ENCODE assay signal across 10 mouse cellular contexts in genomic region chr2:128745879-128746620, GRCm38 (mm10). TPM values are rescaled to one million over a fixed set of nuclear protein-coding genes. Genes with fewer than 3 reads are reported as not detected.
DNase-seq lines count a peak whose midpoint lies in the region; ATAC-seq and TF ChIP-seq lines count a peak whose summit lies in the region.
"Had no signal": no experiment of that assay in that cellular context is flagged by ENCODE, and none has a peak within 500 bp of the region (broad histone marks: within the 10 kb centered on the region; RNA-seq: fewer than 3 reads in every experiment).

No protein-coding gene starts in this region.

- TF ChIP-seq EP300 in heart, postnatal 0 days (IDR thresholded peaks at IDR 0.05; ENCODE audit: low read depth), result no peak

- H3K4me1 ChIP-seq in heart, embryonic 10.5 days, result peaks cover 31% of the 10 kb centered on the region
- H3K4me1 ChIP-seq in midbrain, embryonic 10.5 days, result peaks cover 8% of the 10 kb centered on the region
- no peaks in the 10 kb centered on the region for H3K4me1 ChIP-seq in midbrain, embryonic 14.5 days (ENCODE audit: control insufficient read depth, insufficient read depth, low read length)
- H3K4me1 ChIP-seq in heart, postnatal 0 days (ENCODE audit: control insufficient read depth, insufficient read depth), result peaks cover 5% of the 10 kb centered on the region; the same call in 1 of the 2 replicates
- H3K4me1 ChIP-seq in forebrain, embryonic 13.5 days, result no peaks in the 10 kb centered on the region

- DNase-seq in heart, embryonic 10.5 days (ENCODE audit: low spot score), result no peak
- DNase-seq in heart, adult 9 months (ENCODE audit: low spot score in 2 of 2), result no peak
- DNase-seq in midbrain, embryonic 10.5 days (ENCODE audit: low spot score), result no peak
- DNase-seq in midbrain, embryonic 14.5 days, result no peak
- DNase-seq in heart, postnatal 0 days (ENCODE audit: low spot score), result no peak
- peak; percentile 6 to 11 for DNase-seq in monocyte, adult 2 months (ENCODE audit: low read depth in 1 of 2, low spot score in 2 of 2)
- DNase-seq: right cerebral cortex, postnatal 25 days had no signal

- no peak overlapping the region for H3K4me2 ChIP-seq in midbrain, embryonic 14.5 days (ENCODE audit: low read length)
- no peak overlapping the region for H3K4me2 ChIP-seq in heart, postnatal 0 days (ENCODE audit: low read depth, low read length)
- no peak overlapping the region for H3K4me2 ChIP-seq in forebrain, embryonic 13.5 days

- ATAC-seq in midbrain, embryonic 14.5 days (ENCODE audit: low FRiP score, low TSS enrichment), result no peak
- ATAC-seq in heart, postnatal 0 days (ENCODE audit: insufficient read depth, low read depth), result no peak
- ATAC-seq in CD4-positive, CD25-positive, alpha-beta regulatory T cell, adult 4 months, result no peak
- no peak for ATAC-seq in forebrain, embryonic 13.5 days

- no peak overlapping the region for H3K9ac ChIP-seq in midbrain, embryonic 14.5 days (replicated peaks; ENCODE audit: low read length)
- H3K9ac ChIP-seq in heart, postnatal 0 days (replicated peaks; ENCODE audit: low read depth, low read length), result no peak overlapping the region; the same call in 1 of the 2 replicates
- no peak overlapping the region for H3K9ac ChIP-seq in forebrain, embryonic 13.5 days

- 57% methylated on average over 12 of the region's 12 CpGs for WGBS in heart, embryonic 10.5 days
- WGBS in midbrain, embryonic 10.5 days, result 74% methylated on average over 12 of the region's 12 CpGs
- 71% methylated on average over 12 of the region's 12 CpGs for WGBS in midbrain, embryonic 14.5 days
- WGBS in heart, postnatal 0 days, result 54% methylated on average over 12 of the region's 12 CpGs
- 54% methylated on average over 12 of the region's 12 CpGs for WGBS in forebrain, embryonic 13.5 days

- H3K27me3 ChIP-seq in heart, embryonic 10.5 days (ENCODE audit: insufficient read depth, poor library complexity, severe bottlenecking), result no peaks in the 10 kb centered on the region
- H3K27me3 ChIP-seq in midbrain, embryonic 10.5 days (ENCODE audit: low read depth, poor library complexity, severe bottlenecking), result no peaks in the 10 kb centered on the region
- no peaks in the 10 kb centered on the region for H3K27me3 ChIP-seq in midbrain, embryonic 14.5 days (ENCODE audit: control insufficient read depth, insufficient read depth, low read length)
- H3K27me3 ChIP-seq in heart, postnatal 0 days (ENCODE audit: control insufficient read depth, insufficient read depth, low read length), result no peaks in the 10 kb centered on the region
- no peaks in the 10 kb centered on the region for H3K27me3 ChIP-seq in forebrain, embryonic 13.5 days
- H3K27me3 ChIP-seq: CH12.LX had no signal

- H3K4me3 ChIP-seq in heart, embryonic 10.5 days, result no peak overlapping the region
- no peak overlapping the region for H3K4me3 ChIP-seq in midbrain, embryonic 10.5 days
- no peak overlapping the region for H3K4me3 ChIP-seq in midbrain, embryonic 14.5 days (replicated peaks; ENCODE audit: low read depth, low read length)
- H3K4me3 ChIP-seq in heart, postnatal 0 days (ENCODE audit: low read depth, low read length), result no peak overlapping the region
- H3K4me3 ChIP-seq in forebrain, embryonic 13.5 days, result no peak overlapping the region

- H3K36me3 ChIP-seq in heart, embryonic 10.5 days, result no peaks in the 10 kb centered on the region
- H3K36me3 ChIP-seq in midbrain, embryonic 10.5 days, result no peaks in the 10 kb centered on the region
- H3K36me3 ChIP-seq in midbrain, embryonic 14.5 days (ENCODE audit: control insufficient read depth, insufficient read depth, low read length), result no peaks in the 10 kb centered on the region
- no peaks in the 10 kb centered on the region for H3K36me3 ChIP-seq in heart, postnatal 0 days (replicated peaks; ENCODE audit: control insufficient read depth, insufficient read depth, low read length)
- no peaks in the 10 kb centered on the region for H3K36me3 ChIP-seq in forebrain, embryonic 13.5 days (ENCODE audit: poor library complexity, severe bottlenecking)

- no peak for TF ChIP-seq CTCF in heart, postnatal 0 days (IDR thresholded peaks at IDR 0.05; ENCODE audit: low read depth)

- no peaks in the 10 kb centered on the region for H3K9me3 ChIP-seq in heart, embryonic 10.5 days
- H3K9me3 ChIP-seq in midbrain, embryonic 10.5 days (replicated peaks), result no peaks in the 10 kb centered on the region
- no peaks in the 10 kb centered on the region for H3K9me3 ChIP-seq in midbrain, embryonic 14.5 days (ENCODE audit: control insufficient read depth, low read length)
- no peaks in the 10 kb centered on the region for H3K9me3 ChIP-seq in heart, postnatal 0 days (replicated peaks; ENCODE audit: control insufficient read depth, low read length)
- H3K9me3 ChIP-seq in forebrain, embryonic 13.5 days (replicated peaks), result no peaks in the 10 kb centered on the region

- peak overlapping the region; percentile 14; the same call in 1 of the 2 replicates for H3K27ac ChIP-seq in heart, embryonic 10.5 days
- peak overlapping the region; percentile 38 for H3K27ac ChIP-seq in midbrain, embryonic 10.5 days (replicated peaks)
- H3K27ac ChIP-seq in midbrain, embryonic 14.5 days (replicated peaks; ENCODE audit: low read depth, low read length), result no peak overlapping the region
- peak overlapping the region; percentile 59 for H3K27ac ChIP-seq in heart, postnatal 0 days (ENCODE audit: low read depth)
- no peak overlapping the region for H3K27ac ChIP-seq in forebrain, embryonic 13.5 days

RNA-seq across cellular contexts. Expression of gene Mertk, which starts 47.3 kb away (rescaled TPM):
- 3.5 and 5.0 TPM in 2 replicates for polyA plus RNA-seq in heart, embryonic 10.5 days (2016; fragmentation: Nextera tagmentation; extraction: Ambion mirVana)
- 3.1 and 3.7 TPM in 2 replicates for polyA plus RNA-seq in midbrain, embryonic 10.5 days (2016; fragmentation: Nextera tagmentation; extraction: Ambion mirVana)
- polyA plus RNA-seq in midbrain, embryonic 14.5 days (2014; fragmentation: Nextera tagmentation; extraction: Ambion mirVana), result 0.54 and 1.4 TPM in 2 replicates
- total RNA-seq in heart, postnatal 0 days (2014; rRNA removed; ENCODE audit: low replicate concordance), result 4.6 and 6.1 TPM in 2 replicates
- 2.3 TPM in 2 replicates for polyA plus RNA-seq in heart, postnatal 0 days (2015; fragmentation: Nextera tagmentation; extraction: Ambion mirVana)
- under 1 TPM; 0.15 to 0.51 TPM for polyA plus RNA-seq in CD4-positive, CD25-positive, alpha-beta regulatory T cell, adult 4 months (2017; shearing (Covaris generic))
- polyA plus RNA-seq in forebrain, embryonic 13.5 days (2015; fragmentation: Nextera tagmentation; extraction: Ambion mirVana), result 0.56 and 0.88 TPM in 2 replicates

RNA-seq across cellular contexts. Expression of gene Anapc1, which starts 58.9 kb away (rescaled TPM):
- 66.6 and 68.7 TPM in 2 replicates for polyA plus RNA-seq in heart, embryonic 10.5 days (2016; fragmentation: Nextera tagmentation; extraction: Ambion mirVana)
- polyA plus RNA-seq in midbrain, embryonic 10.5 days (2016; fragmentation: Nextera tagmentation; extraction: Ambion mirVana), result 73.9 and 78.3 TPM in 2 replicates
- 51.8 and 61.5 TPM in 2 replicates for polyA plus RNA-seq in midbrain, embryonic 14.5 days (2014; fragmentation: Nextera tagmentation; extraction: Ambion mirVana)
- 33.8 and 69.5 TPM in 2 replicates for total RNA-seq in heart, postnatal 0 days (2014; rRNA removed; ENCODE audit: low replicate concordance)
- polyA plus RNA-seq in heart, postnatal 0 days (2015; fragmentation: Nextera tagmentation; extraction: Ambion mirVana), result 14.1 and 16.1 TPM in 2 replicates
- 10 to 100 TPM; 44.4 to 57.1 TPM for polyA plus RNA-seq in CD4-positive, CD25-positive, alpha-beta regulatory T cell, adult 4 months (2017; shearing (Covaris generic))
- 57.5 and 65.6 TPM in 2 replicates for polyA plus RNA-seq in forebrain, embryonic 13.5 days (2015; fragmentation: Nextera tagmentation; extraction: Ambion mirVana)

Comparison
In these comparisons a context has a peak if more than half of its experiments do, and no peak if none do; other contexts are left out.
1. H3K27ac ChIP-seq: peak in heart, embryonic 10.5 days (single experiment), midbrain, embryonic 10.5 days (single experiment) and heart, postnatal 0 days (single experiment); none in midbrain, embryonic 14.5 days (single experiment) and forebrain, embryonic 13.5 days (single experiment).
2. DNase-seq: peak in monocyte, adult 2 months (2 of 2); none in heart, embryonic 10.5 days (single experiment), heart, adult 9 months (0 of 2), midbrain, embryonic 10.5 days (single experiment), midbrain, embryonic 14.5 days (single experiment) and heart, postnatal 0 days (single experiment).